Mouse (Mus musculus) limb, embryonic 10.5 days (tissue): Measurements from ENCODE around the gene Actn4. TPM values are rescaled to one million over a fixed set of nuclear protein-coding genes. Genes with fewer than 3 reads are reported as not detected.

Source experiments
- DNase-seq: peaks from one replicate; pipeline ENCODE4 v3.0.0-alpha.2; 2017; ENCODE audit warnings: low spot score
- H3K27ac ChIP-seq: fragments of 300-500 bp; sonication (generic); 2 replicates; pipeline ENCODE4 v1.5.1; 2016; ENCODE audit warnings: mild to moderate bottlenecking
- H3K27me3 ChIP-seq: fragments of 300-500 bp; sonication (generic); 2 replicates; pipeline ENCODE4 v1.6.1; 2016; ENCODE audit warnings: low read depth, mild to moderate bottlenecking; ENCODE audit not compliant: poor library complexity, severe bottlenecking
- H3K36me3 ChIP-seq: fragments of 300-500 bp; sonication (generic); 2 replicates; pipeline ENCODE4 v1.6.1; 2016; ENCODE audit warnings: mild to moderate bottlenecking, moderate library complexity
- H3K4me1 ChIP-seq: fragments of 300-500 bp; sonication (generic); 2 replicates; pipeline ENCODE4 v1.6.1; 2016
- H3K4me3 ChIP-seq: fragments of 300-500 bp; sonication (generic); 2 replicates; pipeline ENCODE4 v1.5.1; 2016; ENCODE audit warnings: mild to moderate bottlenecking, moderate library complexity
- H3K9me3 ChIP-seq: fragments of 300-500 bp; sonication (generic); replicated peaks from 2 replicates; pipeline ENCODE4 v1.6.1; 2016; ENCODE audit warnings: mild to moderate bottlenecking
- WGBS: fragments of 180-500 bp; shearing (Covaris S2); methylation state at CpG from one replicate; pipeline ENCODE4 v1.1.7; 2016; 5-methylcytosine and 5-hydroxymethylcytosine counted together
- polyA plus RNA-seq: library from polyadenylated mRNA; unstranded; fragments of >200 nt; fragmentation: Nextera tagmentation; extraction: Ambion mirVana; gene quantifications from 2 replicates; pipeline ENCODE4 v1.2.1, GENCODE M21; 2016

Gene Actn4
- polyA plus RNA-seq, 1 experiment from 2014 or later = 285 TPM

DNA sequence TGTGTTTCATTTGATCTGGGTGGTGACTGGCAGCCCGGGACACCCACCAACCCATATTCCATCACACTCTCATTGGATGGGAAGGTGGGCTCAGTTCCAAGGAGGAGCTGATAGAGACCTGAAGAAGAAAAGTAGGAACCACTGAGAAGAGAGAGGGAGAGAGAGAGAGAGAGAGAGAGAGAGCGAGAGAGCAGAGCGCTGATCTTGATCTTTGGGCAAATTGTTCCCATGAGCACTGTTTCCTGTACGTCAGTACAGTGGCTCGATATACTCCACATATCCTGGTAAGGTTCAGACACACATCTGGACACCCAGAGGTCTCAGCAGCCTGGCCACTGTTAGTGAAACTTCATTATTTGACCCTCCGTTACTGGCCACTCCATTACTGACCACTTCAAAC lies 98.6 kb downstream of the Actn4 start, which contains the start of gene Lgals7:
Gene Lgals7, plus strand, starts transcription at position 314 of the 400 bp plus-strand sequence.
- H3K9me3 ChIP-seq = no peaks in the 10 kb centered on the region
- no peak for DNase-seq
- 0 out of 2 replicates have a peak within 1 kb of the TSS, but pooled peaks have one; percentile 36 for H3K27ac ChIP-seq
- WGBS = 82% methylated on average over 6 of the region's 6 CpGs
- 0 out of 2 replicates have a peak, but pooled peaks cover 5% of the 10 kb centered on the region for H3K27me3 ChIP-seq
- H3K4me3 ChIP-seq = no peak within 1 kb of the TSS
- no peaks in the 10 kb centered on the region for H3K36me3 ChIP-seq
- H3K4me1 ChIP-seq = peaks cover 28% of the 10 kb centered on the region

DNA sequence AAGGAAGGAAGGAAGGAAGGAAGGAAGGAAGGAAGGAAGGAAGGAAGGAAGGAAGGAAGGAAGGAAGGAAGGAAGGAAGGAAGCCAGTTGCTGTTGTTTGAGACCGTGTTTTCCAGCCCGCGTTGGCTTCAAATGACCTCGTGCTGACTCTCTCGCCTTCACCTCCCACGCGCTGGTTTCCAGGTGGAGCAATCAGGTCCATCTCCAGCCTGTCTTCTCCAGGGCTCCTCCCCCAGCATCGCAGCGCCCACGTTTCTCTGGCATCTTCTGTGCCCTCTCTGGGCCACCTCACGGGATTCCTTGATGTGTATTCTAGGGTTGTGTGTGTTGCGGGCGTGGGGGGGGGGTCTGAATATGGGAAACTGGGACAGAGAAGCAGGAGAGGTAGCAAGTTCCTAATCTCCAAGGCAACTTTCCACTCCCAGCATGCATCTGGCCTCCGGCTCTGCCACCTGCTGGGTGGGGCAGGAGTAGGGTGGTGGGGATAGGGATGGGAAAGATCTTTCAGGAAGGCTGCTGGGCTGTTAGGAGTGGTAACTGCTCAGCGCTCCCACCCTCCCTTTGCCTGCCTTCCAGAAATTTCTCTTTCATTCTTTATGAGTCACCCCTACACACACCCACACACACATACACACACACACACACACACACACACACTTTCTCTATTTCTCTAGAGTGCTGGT lies 99.2 kb downstream of the Actn4 start:
- WGBS = 79% methylated on average over 15 of the region's 15 CpGs
- DNase-seq = no peak
- no peaks in the 10 kb centered on the region for H3K9me3 ChIP-seq
- 0 out of 2 replicates have a peak overlapping the region, but pooled peaks have one; percentile 36 for H3K27ac ChIP-seq
- H3K36me3 ChIP-seq = no peaks in the 10 kb centered on the region
- peaks cover 28% of the 10 kb centered on the region for H3K4me1 ChIP-seq
- 0 out of 2 replicates have a peak, but pooled peaks cover 5% of the 10 kb centered on the region for H3K27me3 ChIP-seq
- H3K4me3 ChIP-seq = no peak overlapping the region

DNA sequence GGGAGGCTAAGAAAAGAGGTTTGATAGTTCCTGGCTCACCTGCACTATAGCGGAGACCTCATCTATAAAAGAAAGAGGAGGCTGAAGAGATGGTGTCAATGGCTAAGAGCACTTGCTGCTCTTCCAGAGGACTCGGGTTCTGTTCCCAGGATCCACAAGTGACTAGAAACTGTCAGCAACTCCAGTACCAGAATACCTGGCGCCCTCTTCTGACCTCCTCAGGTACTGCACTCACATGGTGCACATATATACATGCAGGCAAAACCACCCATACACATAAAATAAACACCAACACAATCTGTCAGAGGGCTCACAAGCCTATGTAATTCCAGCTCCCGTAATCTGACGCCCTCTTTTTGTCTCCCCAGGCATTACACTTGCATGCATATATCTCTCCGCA lies 101.2 kb downstream of the Actn4 start:
- Histone ChIP-seq H3K4me3 (no peak overlapping the region), H3K27me3 (0 out of 2 replicates have a peak, but pooled peaks cover 5% of the 10 kb centered on the region), H3K4me1 (peaks cover 18% of the 10 kb centered on the region), H3K36me3 (no peaks in the 10 kb centered on the region), H3K27ac (no peak overlapping the region), H3K9me3 (no peaks in the 10 kb centered on the region)
- no peak for DNase-seq
- 89% methylated on average over 6 of the region's 6 CpGs for WGBS

DNA sequence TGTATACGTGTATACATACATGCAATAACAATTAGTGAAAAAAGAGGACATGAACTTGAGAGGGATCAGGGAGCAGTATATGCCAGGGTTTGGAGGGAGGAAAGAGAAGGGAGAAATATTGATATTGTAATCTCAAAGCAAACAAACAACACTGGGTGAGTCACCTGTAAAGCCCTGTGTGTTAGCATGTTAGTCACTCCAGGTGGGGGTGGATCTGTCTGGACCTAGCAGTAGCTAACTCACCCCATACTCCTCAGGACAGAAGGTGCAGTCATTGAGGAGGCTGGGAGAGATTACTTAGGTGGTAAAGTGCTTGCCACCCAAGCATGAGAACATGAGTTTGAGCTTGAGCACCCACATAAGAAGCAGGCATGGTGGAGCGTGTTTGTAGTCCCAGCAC lies 102.2 kb downstream of the Actn4 start:
- no peaks in the 10 kb centered on the region for H3K36me3 ChIP-seq
- WGBS = 97% methylated on average over 2 of the region's 2 CpGs
- DNase-seq = no peak
- no peaks in the 10 kb centered on the region for H3K9me3 ChIP-seq
- H3K27me3 ChIP-seq = 0 out of 2 replicates have a peak, but pooled peaks cover 5% of the 10 kb centered on the region
- peaks cover 13% of the 10 kb centered on the region for H3K4me1 ChIP-seq
- no peak overlapping the region for H3K4me3 ChIP-seq
- no peak overlapping the region for H3K27ac ChIP-seq

DNA sequence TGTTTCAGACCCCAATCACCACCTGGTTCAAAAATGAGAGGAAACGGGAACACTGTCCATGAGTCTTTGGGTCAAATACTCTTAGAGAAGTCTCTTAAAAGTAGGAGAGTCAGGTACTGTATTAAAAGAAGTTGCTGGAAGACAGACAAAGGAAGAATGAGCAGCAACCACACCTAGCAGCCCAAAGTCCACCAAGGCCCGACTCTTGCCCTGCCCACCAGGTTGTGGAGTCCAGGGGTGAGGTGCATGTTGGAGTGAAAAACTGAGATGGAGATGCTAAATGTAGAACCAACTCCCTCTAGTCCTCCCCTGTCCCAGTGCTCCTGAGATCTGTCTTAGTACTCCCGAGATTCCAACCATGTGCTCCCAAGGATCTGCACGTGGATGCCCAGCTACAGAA lies 111.5 kb downstream of the Actn4 start:
- H3K27me3 ChIP-seq = no peaks in the 10 kb centered on the region
- H3K4me1 ChIP-seq = peaks cover 14% of the 10 kb centered on the region
- H3K9me3 ChIP-seq = no peaks in the 10 kb centered on the region
- no peak overlapping the region for H3K4me3 ChIP-seq
- WGBS = 85% methylated on average over 4 of the region's 4 CpGs
- H3K27ac ChIP-seq = no peak overlapping the region
- H3K36me3 ChIP-seq = no peaks in the 10 kb centered on the region
- no peak for DNase-seq

DNA sequence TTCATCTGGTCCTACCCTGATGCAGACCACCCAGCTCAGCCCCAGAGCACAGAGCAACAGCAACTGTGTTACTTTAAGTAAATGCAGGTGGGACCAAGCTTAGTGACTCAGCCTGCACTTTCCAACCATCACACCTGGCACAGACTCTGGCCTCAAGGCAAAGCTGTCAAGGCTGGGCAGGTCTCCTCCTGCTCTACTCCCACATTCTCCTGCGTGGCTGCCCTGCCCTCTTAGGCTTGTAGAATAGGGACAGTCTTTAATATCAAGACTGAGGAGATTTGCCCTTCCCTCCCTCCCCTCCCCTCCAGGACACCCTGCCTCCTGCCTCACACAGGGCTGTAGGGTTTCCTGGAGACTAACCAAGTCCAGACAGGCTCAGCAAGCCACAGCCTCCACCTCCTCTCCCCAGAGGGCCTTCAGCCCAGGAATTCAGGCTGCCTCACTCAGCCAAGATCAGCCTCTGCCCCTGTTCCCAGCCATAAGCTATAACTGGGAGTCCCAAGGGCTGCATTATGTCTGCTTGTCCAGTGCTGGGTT lies 112.4 kb downstream of the Actn4 start:
- H3K4me3 ChIP-seq = no peak overlapping the region; the same call in 1 of the 2 replicates
- no peaks in the 10 kb centered on the region for H3K27me3 ChIP-seq
- 52% methylated on average over 1 of the region's 1 CpGs for WGBS
- peak overlapping the region; percentile 59; the same call in 1 of the 2 replicates for H3K27ac ChIP-seq
- H3K36me3 ChIP-seq = no peaks in the 10 kb centered on the region
- H3K4me1 ChIP-seq = peaks cover 14% of the 10 kb centered on the region
- H3K9me3 ChIP-seq = no peaks in the 10 kb centered on the region
- DNase-seq = no peak

DNA sequence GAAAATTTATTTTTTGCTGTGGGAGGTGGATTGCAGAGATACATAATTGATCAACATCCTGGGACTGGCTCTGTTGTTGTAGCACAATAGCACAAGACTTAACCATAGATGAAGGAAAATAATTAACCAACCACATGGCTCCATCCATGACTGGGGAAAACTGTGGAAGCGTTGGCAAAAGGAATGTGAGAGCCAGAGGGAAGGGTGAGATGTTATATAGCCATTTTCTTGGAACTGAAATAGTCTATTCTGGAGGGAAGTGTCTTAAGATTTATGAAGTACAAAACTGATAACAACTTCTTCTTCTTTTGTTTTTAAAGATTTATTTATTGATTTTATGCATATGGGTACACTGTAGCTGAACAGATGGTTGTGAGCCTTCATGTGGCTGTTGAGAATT lies 114.9 kb downstream of the Actn4 start:
- Histone ChIP-seq H3K9me3 (no peaks in the 10 kb centered on the region), H3K27me3 (no peaks in the 10 kb centered on the region), H3K4me1 (peaks cover 14% of the 10 kb centered on the region), H3K36me3 (no peaks in the 10 kb centered on the region), H3K4me3 (no peak overlapping the region), H3K27ac (no peak overlapping the region)
- DNase-seq = no peak
- 86% methylated on average over 1 of the region's 1 CpGs for WGBS

Other genes starting within 250 kb of the Actn4 start
- gene Fbxo17, start 245.5 kb downstream of the Actn4 start, polyA plus RNA-seq = 12.7 and 16.1 TPM in 2 replicates
- 152 and 186 TPM in 2 replicates for gene Mrps12, start 220.5 kb downstream of the Actn4 start, polyA plus RNA-seq
- gene Sars2, start 220.3 kb downstream of the Actn4 start, polyA plus RNA-seq = 43.9 and 46.4 TPM in 2 replicates
- gene Ccer2, start 206.2 kb downstream of the Actn4 start, polyA plus RNA-seq = not detected in 2 replicates
- gene Sirt2, start 195.6 kb downstream of the Actn4 start, polyA plus RNA-seq = 59.8 and 74.5 TPM in 2 replicates
- 50.5 and 63.1 TPM in 2 replicates for gene Nfkbib, start 194.8 kb downstream of the Actn4 start, polyA plus RNA-seq
- gene Rinl, start 173.4 kb downstream of the Actn4 start, polyA plus RNA-seq = 2.7 and 3.0 TPM in 2 replicates
- 335 and 336 TPM in 2 replicates for gene Hnrnpl, start 153.8 kb downstream of the Actn4 start, polyA plus RNA-seq
- 69.1 and 90.7 TPM in 2 replicates for gene Ech1, start 137.1 kb downstream of the Actn4 start, polyA plus RNA-seq
- 2.7 and 4.1 TPM in 2 replicates for gene Lgals4, start 128.5 kb downstream of the Actn4 start, polyA plus RNA-seq
- gene Lgals7, start 98.5 kb downstream of the Actn4 start, polyA plus RNA-seq = 0.41 and 0.73 TPM in 2 replicates
- gene Capn12, start 80.9 kb downstream of the Actn4 start, polyA plus RNA-seq = 0.44 and 0.48 TPM in 2 replicates
- gene Eif3k, start 19.5 kb upstream of the Actn4 start, polyA plus RNA-seq = 446 and 467 TPM in 2 replicates
- gene Map4k1, start 19.7 kb upstream of the Actn4 start, polyA plus RNA-seq = 18.9 and 19.4 TPM in 2 replicates
- 1.8 and 2.2 TPM in 2 replicates for gene Ryr1, start 162.8 kb upstream of the Actn4 start, polyA plus RNA-seq
- gene Rasgrp4, start 172.5 kb upstream of the Actn4 start, polyA plus RNA-seq = 0.60 and 0.70 TPM in 2 replicates
- 10.7 and 11.2 TPM in 2 replicates for gene Fam98c, start 193.9 kb upstream of the Actn4 start, polyA plus RNA-seq
- 0.29 and 0.38 TPM in 2 replicates for gene Ggn, start 207.9 kb upstream of the Actn4 start, polyA plus RNA-seq
- 2.7 and 3.3 TPM in 2 replicates for gene Spred3, start 208.1 kb upstream of the Actn4 start, polyA plus RNA-seq
- 321 and 323 TPM in 2 replicates for gene Psmd8, start 218.4 kb upstream of the Actn4 start, polyA plus RNA-seq